ENCODE assay signal across 8 mouse cellular contexts in the genomic region with DNA sequence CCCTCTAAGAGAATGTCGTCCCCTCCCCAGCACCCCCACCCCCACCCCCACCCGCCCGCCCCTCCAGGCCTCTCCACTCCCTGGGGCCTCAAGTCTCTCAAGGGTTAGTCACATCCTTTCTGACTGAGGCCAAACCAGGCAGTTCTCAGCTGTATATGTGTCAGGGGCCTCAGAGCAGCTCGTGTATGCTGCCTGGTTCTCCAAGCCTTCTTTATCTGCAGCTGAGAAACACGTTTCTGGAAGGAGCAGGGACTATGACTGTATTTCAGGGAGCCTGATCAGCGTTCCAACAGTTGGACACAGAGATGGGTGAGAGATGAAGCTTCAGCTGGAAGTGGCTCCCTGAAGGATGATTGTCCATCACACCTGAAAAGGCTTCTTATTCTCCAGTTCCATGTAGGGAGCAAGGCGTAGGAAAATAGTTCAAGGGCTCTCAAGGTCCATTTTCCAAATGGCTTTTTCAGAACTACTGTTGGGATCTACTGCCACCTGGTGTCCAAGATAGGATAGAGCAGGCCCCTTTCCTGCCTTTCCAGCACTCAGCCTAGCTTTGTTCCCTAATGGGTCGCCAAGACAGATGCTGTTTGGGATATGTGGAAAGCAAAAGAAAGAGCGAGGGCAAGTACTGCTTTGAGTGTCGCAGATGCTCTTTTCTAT. TPM values are rescaled to one million over a fixed set of nuclear protein-coding genes. Genes with fewer than 3 reads are reported as not detected.
DNase-seq lines count a peak whose midpoint lies in the region; ATAC-seq and TF ChIP-seq lines count a peak whose summit lies in the region.

No protein-coding gene starts in this region.

- 15% methylated on average over 8 of the region's 10 CpGs for WGBS in hindbrain, embryonic 16.5 days

- no peaks in the 10 kb centered on the region for H3K4me1 ChIP-seq in hindbrain, embryonic 16.5 days (ENCODE audit: control insufficient read depth, insufficient read depth, low read depth, low read length)

- peak; percentile 91 for TF ChIP-seq CTCF in left cerebral cortex, adult 2 months (IDR thresholded peaks at IDR 0.05)

- no peak overlapping the region for H3K9ac ChIP-seq in hindbrain, embryonic 16.5 days (ENCODE audit: low read depth, low read length)

- no peaks in the 10 kb centered on the region for H3K27me3 ChIP-seq in hindbrain, embryonic 16.5 days (replicated peaks; ENCODE audit: control insufficient read depth, insufficient read depth, low read length)

- ATAC-seq in hindbrain, embryonic 16.5 days = no peak
- peak; percentile 40; the same call in 1 of the 2 replicates for ATAC-seq in megakaryocyte progenitor cell, adult 5-6 weeks (replicated peaks; ENCODE audit: poor library complexity)
- no peak for ATAC-seq in monocyte, adult 5-6 weeks (replicated peaks; ENCODE audit: insufficient number of reproducible peaks, low FRiP score, low TSS enrichment, poor library complexity, severe bottlenecking)

- H3K9me3 ChIP-seq in hindbrain, embryonic 16.5 days (ENCODE audit: control insufficient read depth, low read length) = no peaks in the 10 kb centered on the region

- intact Hi-C loops in left cerebral cortex, adult 2 months (cut with DNase I) = loop anchor here (1.0 to 2.0 kb wide), 2 partner anchors 29 to 197 kb away; no protein-coding TSS in a partner anchor

- H3K36me3 ChIP-seq in hindbrain, embryonic 16.5 days (ENCODE audit: control insufficient read depth, insufficient read depth, low read length) = no peaks in the 10 kb centered on the region

- no peak overlapping the region for H3K4me3 ChIP-seq in hindbrain, embryonic 16.5 days (ENCODE audit: low read length)
- no peak overlapping the region for H3K4me3 ChIP-seq in left cerebral cortex, adult 2 months

- H3K4me2 ChIP-seq in hindbrain, embryonic 16.5 days (ENCODE audit: low read length) = no peak overlapping the region

- H3K27ac ChIP-seq in hindbrain, embryonic 16.5 days (ENCODE audit: low read depth, low read length) = peak overlapping the region; percentile 44; the same call in 1 of the 2 replicates
- H3K27ac ChIP-seq in left cerebral cortex, adult 2 months = peak overlapping the region; percentile 76

- DNase-seq in T-cell, adult 2 months (ENCODE audit: low spot score) = peak; percentile 16
- DNase-seq in cerebellum, postnatal 14 days = peak; percentile 80
- peak; percentile 75 for DNase-seq in frontal cortex, postnatal 36 days (ENCODE audit: low spot score in 2 of 2)
- peak; percentile 60 to 73 for DNase-seq in left cerebral cortex, adult 2 months (ENCODE audit: extremely low spot score in 1 of 2, low spot score in 2 of 2)
- peak; percentile 53 for DNase-seq in right cerebral cortex, postnatal 25 days

RNA-seq across cellular contexts. Expression of gene Nlgn3, which starts 30.5 kb away (rescaled TPM):
- 88.0 and 92.3 TPM in 2 replicates for polyA plus RNA-seq in hindbrain, embryonic 16.5 days (2015; fragmentation: Nextera tagmentation; extraction: Ambion mirVana)
- total RNA-seq in left cerebral cortex, adult 2 months (2021) = 100 to 1,000 TPM; 159 to 160 TPM
- not detected in 2 replicates for total RNA-seq in megakaryocyte progenitor cell, adult 5-6 weeks (2015)
- total RNA-seq in megakaryocyte progenitor cell, adult 5-6 weeks (2017) = 0.24 TPM in 1 of 2 replicates, not detected in the other
- 1.2 TPM in 1 of 3 replicates, not detected in the others for total RNA-seq in monocyte, adult 5-6 weeks (2017)

RNA-seq across cellular contexts. Expression of gene Gjb1, which starts 46.7 kb away (rescaled TPM):
- 1.3 and 2.2 TPM in 2 replicates for polyA plus RNA-seq in hindbrain, embryonic 16.5 days (2015; fragmentation: Nextera tagmentation; extraction: Ambion mirVana)
- total RNA-seq in left cerebral cortex, adult 2 months (2021) = 1 to 10 TPM; 6.4 to 8.8 TPM
- not detected in 2 replicates for total RNA-seq in megakaryocyte progenitor cell, adult 5-6 weeks (2015)
- total RNA-seq in megakaryocyte progenitor cell, adult 5-6 weeks (2017) = not detected in 2 replicates
- not detected in 3 replicates for total RNA-seq in monocyte, adult 5-6 weeks (2017)

RNA-seq across cellular contexts. Expression of gene Med12, which starts 55.7 kb away (rescaled TPM):
- 17.6 and 25.2 TPM in 2 replicates for polyA plus RNA-seq in hindbrain, embryonic 16.5 days (2015; fragmentation: Nextera tagmentation; extraction: Ambion mirVana)
- total RNA-seq in left cerebral cortex, adult 2 months (2021) = 10 to 100 TPM; 21.8 to 25.8 TPM
- total RNA-seq in megakaryocyte progenitor cell, adult 5-6 weeks (2015) = 54.0 and 64.0 TPM in 2 replicates
- 29.2 and 31.6 TPM in 2 replicates for total RNA-seq in megakaryocyte progenitor cell, adult 5-6 weeks (2017)
- total RNA-seq in monocyte, adult 5-6 weeks (2017) = 42.5 to 73.8 TPM (median 57.7 TPM) in 3 replicates

Comparison
In these comparisons a context has a peak if more than half of its experiments do, and no peak if none do; other contexts are left out.
1. DNase-seq: peak in every context shown above with its lines; median percentile 80 in cerebellum, postnatal 14 days; 75 in frontal cortex, postnatal 36 days; 66 in left cerebral cortex, adult 2 months; 53 in right cerebral cortex, postnatal 25 days; 16 in T-cell, adult 2 months.
2. RNA of gene Nlgn3, which starts 30.5 kb away (total RNA-seq): 159 to 160 TPM in left cerebral cortex, adult 2 months; 0.24 TPM in megakaryocyte progenitor cell, adult 5-6 weeks and 1.2 TPM in monocyte, adult 5-6 weeks; every median in the first group is over 10 times any median in the second.